Mouse (Mus musculus) kidney, postnatal 14 days (tissue): ENCODE measurements at regions not wholly inside any gene's neighbourhood (a gene's known extent, or its start where the extent isn't known, plus 50 kb on each side); places are given as distances from the start of the nearest gene placed in this dataset.
A peak's percentile ranks its signal among the peaks of the same experiment; 100 is the strongest.

Experiments used
- DNase-seq: peaks from one replicate; pipeline ENCODE4 v3.0.0; 2022; ENCODE audit warnings: mixed read lengths

DNA sequence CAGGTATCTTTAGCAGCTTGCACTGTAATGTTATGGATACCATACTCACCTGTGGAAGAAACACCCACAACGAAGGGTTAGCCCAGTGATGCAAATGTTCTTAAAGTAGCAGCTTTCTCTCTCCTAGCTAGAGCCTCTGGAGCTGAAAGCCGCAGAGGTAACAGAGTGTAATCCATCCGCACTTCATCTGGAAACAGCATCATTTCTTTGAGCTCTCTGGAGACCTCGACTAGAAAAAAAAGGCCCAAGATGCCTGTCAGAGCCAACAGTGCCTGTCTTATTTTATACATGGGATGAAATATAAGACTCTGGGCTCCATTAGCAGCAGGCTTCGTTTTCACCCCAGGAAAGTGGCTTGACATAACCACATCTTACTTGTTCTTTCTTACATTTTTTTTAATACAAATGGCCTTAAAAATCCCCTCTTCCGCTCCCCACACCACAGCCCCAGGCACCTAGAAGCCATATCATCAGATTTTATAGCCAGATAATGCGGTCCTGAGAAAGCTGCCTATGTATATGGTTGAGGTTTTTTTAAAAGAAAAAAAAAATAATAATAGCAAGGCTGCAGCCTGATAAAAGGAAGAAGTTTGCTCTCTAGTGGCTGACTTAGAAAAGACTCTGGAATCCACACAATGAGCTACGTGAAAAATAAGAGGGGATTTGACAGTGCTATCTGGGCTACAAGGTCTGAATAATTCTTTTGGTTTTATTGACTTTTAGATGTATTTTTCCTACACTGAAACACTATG lies 179.3 kb upstream of the Akirin2 start:
- no peak for DNase-seq

DNA sequence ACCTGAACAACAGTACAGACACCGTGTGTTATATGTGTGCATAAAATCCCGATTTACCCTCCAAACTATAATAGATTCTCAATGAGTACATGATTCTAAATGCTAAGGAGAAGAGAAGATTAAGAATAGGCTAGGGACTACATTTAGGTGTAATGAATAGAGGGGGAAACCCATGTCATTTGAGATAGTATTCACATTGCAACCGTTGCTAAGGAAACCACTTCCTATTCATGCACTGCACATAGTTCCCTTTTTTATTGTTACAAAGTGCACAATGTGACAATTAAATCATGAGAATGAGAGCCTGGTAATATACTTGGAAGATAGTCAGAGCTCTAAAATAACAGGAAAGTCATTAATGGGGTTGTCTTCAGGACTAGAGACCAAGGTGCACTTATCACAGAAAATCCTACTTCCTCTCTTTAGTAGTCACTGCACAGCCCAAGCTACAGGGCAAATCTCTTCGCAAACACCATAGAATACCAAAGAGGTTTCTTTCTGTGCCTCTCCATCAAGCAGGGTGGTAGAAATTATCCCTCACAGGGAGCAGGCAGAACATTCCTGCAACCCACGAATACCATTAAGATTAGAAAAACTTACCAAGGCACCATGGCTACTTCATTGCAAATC lies 164.3 kb upstream of the Akirin2 start:
- DNase-seq = no peak

DNA sequence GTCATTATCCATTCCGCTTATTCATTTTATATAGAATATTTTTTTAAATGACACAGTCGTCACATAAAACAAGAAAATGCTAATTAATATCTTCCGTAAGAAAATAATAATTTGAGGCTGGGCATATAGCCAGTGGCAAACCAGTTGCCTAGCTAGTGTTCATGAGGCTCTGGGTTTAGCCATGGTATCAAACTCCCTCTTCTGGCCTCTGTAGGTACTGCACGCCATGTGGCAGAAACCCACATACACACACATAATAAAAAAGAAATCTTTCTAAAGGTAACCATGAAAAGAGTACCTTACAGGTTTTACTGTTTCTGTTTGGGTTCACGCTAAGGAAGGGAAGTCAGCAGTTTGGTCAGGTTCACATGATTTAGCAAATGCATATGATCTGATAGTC lies 159.2 kb upstream of the Akirin2 start:
- DNase-seq = no peak

- no peak for DNase-seq
Observed at GRCm38 (mm10) chr4:34403061-34403460, 147.7 kb upstream of the Akirin2 start.

DNA sequence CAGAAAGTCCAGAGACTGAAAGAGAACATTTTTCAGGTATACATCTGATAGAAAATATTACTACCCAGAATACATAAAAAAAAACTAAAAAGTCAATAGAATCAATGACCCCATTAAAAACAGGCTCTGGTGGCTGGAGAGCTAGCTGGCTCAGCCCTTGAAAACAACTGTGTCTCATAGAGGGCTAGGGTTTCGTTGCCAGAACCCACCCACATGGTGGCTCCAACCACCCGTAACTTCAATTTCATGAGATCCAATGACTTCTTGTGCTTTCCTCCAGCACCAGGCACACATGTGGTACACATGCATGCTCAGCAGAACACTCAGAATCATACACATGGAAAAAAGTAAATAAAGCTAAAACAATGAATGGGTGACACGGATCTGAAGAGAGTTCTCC lies 143.6 kb upstream of the Akirin2 start:
- peak; percentile 8 for DNase-seq

DNA sequence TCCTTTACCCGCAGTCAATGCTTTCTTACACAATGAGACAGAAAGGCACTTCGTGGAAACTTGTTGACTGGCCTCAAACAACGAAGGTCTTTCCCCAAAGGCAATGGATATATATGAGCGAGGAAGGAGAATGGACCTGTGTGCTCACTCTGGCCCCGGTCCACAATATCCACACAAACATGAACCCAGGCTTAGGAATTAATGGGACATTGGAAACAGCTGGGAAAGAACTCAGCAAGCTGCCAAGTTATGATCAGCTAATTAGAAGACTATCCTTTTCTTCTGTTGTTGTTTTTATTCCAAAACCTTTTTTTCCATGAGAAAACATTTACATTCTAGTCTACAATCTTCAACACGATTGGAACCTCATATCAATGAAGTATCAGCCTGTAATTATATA lies 129.8 kb upstream of the Akirin2 start:
- DNase-seq = peak; percentile 35

DNA sequence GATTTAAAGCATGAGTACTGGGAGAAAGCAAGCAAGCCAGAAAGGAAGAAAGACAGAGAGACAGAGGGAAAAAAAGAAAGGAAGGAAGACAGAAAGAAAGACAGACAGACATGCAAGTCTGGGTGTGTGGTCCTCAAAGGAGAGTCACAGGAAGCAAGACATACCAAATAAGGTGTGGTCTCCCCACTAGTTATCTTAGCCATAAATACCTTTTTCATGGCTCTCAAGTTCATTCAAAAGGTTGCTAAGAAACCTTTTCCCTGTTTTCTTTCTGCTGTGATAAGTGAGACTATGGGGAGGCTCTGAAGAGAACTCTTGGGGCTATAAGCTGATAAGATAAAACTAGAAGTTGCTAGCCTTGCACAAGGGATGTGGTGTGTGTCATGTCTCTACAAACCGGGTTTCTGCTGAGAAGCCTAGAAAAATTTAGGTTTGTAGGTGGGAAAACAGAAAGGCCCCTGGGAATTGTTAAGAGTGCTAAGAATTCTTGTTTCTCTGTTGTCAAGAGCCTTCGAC lies 126.5 kb upstream of the Akirin2 start:
- no peak for DNase-seq

DNA sequence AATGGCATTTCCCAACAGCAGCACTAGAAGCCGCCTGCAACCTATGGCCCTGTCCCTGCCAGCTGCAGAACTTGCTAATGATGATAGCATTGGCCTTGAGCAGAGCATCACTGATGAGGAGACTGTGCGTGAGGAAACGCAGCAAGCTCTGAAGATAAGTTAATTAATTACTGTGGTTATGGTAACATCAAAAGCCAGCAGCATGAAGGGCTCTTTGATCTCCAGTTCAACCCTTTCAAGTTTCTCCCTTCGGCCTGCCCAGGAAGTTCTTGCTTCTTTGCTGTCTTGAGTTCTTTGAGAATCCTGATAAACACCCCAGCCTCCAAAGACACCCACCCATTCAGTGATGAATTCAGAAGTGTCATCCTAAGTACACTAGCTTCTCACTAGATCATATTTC lies 121.7 kb upstream of the Akirin2 start:
- no peak for DNase-seq

- DNase-seq = no peak
Observed at GRCm38 (mm10) chr4:34429456-34430235, 121.1 kb upstream of the Akirin2 start.

GRCm38 (mm10) chr4:34437316-34437715 lies 113.4 kb upstream of the Akirin2 start:
- DNase-seq = no peak

DNA sequence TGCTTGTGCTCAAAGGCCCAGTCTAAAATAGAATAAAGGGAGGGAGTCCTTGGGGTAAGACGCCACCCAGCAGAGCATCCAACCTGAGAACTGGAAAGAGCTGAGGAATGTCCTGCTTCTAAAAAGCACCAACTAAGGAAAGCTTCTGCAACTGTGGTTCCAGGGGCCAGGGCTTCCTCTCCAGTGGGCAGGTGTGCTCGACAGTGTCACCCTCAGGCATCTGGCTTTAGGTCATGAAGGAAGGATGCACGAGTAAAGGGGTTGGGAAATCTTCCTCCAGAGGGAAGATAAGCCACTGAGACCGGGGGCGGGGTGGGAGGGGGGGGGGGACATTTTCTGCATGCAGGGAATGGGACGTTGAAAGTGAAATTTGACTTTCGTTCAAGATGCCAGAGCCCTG lies 101.2 kb upstream of the Akirin2 start:
- no peak for DNase-seq

- no peak for DNase-seq
Observed at GRCm38 (mm10) chr4:34462591-34462990, 88.1 kb upstream of the Akirin2 start.

GRCm38 (mm10) chr4:34465845-34466244 lies 84.9 kb upstream of the Akirin2 start:
- no peak for DNase-seq

DNA sequence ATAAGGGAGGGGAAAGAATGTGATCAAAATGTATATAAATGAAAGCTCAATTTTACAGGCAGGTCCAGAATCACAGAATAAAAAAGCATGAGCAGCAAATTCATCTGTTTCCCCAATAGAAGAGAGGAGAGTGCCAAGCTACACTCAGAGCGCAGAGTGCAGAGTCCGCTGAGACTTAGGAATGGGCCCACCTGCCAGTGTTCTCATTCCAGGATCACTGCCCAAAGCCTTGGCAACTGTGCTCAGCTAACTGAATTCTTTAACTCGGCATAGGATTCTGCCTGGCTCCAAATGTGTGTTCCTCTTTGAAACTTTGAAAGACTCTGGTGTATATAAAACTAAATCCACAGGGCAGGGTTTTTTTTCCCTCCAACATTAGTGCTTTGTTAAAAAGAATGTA lies 84.4 kb upstream of the Akirin2 start:
- peak; percentile 38 for DNase-seq

GRCm38 (mm10) chr4:34468096-34468495 lies 82.6 kb upstream of the Akirin2 start:
- peak; percentile 64 for DNase-seq

GRCm38 (mm10) chr4:34475792-34476448 lies 74.8 kb upstream of the Akirin2 start:
- DNase-seq = peak; percentile 39

DNA sequence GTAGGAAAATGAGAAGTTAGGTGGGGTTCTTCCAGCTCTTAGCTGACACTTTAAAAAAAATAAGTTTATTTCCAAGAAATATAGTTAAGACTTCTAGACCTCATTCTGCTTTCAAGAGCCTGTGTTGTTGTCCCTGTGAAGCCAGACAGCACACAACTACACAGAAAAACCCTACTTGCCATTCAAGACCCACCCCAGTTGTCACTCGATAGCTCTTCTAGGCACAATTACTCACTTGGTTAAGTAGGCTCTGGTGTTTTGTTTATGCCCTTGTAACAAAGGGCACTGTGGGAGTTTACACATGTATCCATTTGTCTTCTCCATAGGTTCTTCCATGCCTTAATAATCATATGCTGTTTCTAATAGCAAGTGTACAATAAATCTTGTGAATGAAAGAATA lies 66.5 kb upstream of the Akirin2 start:
- DNase-seq = no peak

DNA sequence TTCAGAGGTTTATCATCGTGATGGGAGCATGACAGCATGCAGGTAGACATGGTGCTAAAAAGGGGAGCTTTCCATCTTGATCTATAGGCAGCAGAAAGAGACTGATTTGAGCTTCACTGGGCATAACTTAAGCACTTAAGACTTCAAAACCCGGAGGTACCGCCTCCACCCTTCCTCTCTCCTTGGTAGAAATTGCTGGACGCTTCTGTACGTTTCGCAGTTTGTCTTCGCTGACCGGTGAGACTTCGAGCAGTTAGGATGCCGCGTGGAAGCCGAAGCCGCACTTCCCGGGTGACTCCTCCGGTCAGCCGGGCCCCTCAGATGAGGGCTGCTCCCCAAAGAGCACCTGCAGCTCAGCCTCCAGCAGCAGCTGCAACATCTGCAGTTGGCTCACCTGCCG lies 65.2 kb upstream of the Akirin2 start:
- no peak for DNase-seq

DNA sequence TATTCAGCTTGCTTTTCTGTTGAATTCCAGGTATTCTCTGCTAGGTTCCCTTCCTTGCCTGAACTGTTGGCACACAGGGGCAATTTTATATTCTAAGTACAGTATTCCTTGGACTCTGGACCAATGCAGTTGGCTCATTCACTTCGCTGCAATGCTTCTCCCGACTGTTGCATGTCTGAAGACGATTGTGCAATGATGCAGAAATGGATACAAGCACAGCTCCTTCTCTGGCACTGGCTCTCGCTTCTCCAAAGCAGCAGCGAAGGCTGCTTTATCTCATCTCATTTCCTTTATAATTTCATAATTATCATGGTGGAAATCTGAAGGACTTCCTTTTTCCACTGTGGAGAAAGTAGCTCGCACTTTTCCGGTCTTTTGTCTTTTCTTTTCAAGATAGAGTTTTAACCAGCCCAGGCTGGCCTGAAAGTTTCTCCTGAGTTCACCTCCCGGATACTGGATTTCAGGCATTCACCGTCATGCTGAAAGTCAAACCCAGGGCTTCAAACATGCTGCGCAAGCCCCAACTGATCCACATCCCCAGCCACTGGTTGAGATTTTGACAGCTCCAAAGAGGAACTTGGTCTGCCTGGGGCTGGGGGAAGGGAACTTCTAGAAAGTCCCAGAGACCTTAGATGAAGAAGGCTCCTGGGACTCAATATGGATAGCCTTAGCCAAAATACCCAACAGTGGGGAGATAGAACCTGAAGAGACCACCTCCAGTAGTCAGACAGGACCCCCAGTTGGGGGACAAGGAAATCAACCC lies 55.6 kb upstream of the Akirin2 start:
- peak; percentile 8 for DNase-seq

DNA sequence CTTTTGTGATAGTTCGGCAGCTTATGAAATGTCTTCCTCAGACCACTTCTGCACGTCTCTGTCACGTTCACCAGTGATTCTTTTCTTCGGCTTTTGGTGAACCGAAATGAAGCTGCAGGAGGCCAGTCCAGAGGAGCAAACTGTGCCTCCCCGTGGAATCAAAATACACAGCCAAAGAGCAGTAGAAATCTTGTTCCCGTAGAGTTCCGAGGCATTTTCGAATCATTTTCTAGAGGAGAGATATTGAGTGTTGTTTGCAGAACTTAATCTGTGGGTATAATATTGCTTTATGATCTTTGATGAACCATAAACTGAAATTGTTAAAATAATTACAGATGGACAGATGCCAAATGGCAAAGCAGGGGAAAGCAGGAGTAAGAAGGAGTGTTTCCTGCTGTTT lies 52.4 kb upstream of the Akirin2 start:
- DNase-seq = no peak

DNA sequence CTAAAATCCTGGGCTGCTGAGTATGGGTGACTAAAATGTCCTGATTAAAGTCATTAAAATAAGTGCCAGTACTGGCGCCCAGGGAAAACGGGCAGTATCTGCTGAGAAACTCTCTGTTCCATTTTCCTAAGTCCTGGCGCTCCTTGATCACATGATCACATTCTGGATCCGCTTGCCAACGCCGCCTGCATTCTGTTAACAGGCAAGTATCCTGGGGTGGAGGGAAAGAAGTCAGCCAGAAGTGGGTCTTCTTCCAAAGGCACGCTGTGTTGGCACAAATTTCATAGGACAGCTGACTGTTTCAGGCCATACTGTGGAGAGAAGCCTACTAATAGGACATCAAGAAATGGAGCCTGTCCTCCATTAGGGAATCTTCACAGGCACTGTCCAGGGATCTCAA lies 52.0 kb upstream of the Akirin2 start:
- DNase-seq = no peak

DNA sequence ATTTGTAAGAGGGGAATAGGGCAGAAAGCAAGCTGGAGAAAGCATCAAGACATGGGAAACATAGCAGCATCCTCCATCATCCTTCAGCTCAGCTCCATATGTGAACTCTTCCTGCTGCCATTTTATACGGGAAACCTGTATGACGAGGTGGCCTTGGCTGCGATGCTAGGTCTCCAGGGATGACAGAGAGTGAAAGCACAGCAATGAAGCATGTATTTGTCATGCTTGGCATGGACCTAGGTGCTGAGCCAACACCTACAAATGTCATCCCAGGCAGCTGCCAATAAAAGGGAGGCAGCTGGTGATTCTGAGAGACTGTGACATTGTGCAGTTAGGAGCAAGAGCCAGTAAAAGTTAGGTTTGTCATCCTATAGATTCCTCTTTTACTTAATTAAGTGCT lies 51.0 kb upstream of the Akirin2 start:
- no peak for DNase-seq
